Mouse (Mus musculus) urinary bladder, postnatal 14 days (tissue): ENCODE results near the gene Sh2d6.
"Not testable (repeated sequence)": the region's sequence is repeated elsewhere in the genome, so short reads cannot be mapped to it uniquely, and the experiment has no call there.

Experiments
- DNase-seq: peaks from one replicate; pipeline ENCODE4 v3.0.0; 2021; ENCODE audit warnings: low spot score

Sh2d6 gene

GRCm38 (mm10) chr6:72503309-72503708 is 18.2 kb downstream of the Sh2d6 start:
- no peak for DNase-seq

- DNase-seq, result no peak
Measured at GRCm38 (mm10) chr6:72498950-72499349, 22.6 kb downstream of the Sh2d6 start.

DNA sequence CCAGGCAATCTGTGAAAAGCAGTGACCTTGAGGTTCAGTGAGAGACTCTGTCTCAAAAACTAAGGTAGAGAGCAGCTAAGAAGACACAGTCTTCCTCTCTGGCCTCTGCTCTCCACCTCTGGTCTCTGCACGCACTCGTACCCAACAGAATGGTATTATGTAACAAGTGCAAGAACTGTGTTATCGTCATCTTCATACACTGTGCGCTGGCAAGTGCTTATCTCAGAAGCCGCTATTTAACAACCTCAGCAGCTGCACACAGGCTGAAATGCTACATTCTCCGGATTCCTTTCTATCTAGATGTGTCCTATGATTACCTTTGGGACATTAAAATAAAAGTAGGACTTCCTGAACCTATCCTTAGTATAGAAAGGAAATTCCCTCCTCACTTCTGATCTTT is 28.6 kb downstream of the Sh2d6 start:
- DNase-seq, result peak; percentile 61

GRCm38 (mm10) chr6:72491151-72491550 is 30.4 kb downstream of the Sh2d6 start:
- DNase-seq, result no peak

- DNase-seq, result no peak
Measured at GRCm38 (mm10) chr6:72489534-72489933, 32.0 kb downstream of the Sh2d6 start.

DNA sequence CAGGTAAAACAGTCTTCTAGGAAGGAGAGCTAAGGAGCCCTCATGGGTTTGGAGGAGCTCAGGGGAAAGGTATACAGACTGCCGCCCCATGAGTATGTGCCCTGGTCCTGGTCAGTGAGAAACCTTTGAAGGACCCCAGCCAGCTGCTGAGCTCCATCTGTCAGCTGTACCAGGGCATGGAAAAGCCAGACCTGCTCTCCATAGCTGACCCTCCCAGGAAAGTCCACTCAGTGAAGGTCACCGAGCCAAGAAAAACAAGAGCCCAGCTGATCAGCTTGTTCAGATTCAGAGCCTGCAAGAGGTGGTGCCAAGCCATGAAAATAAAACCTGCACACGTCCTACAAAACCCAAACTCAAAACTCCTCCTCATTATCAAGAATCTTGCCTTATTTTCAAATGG is 32.7 kb downstream of the Sh2d6 start:
- DNase-seq, result no peak

DNA sequence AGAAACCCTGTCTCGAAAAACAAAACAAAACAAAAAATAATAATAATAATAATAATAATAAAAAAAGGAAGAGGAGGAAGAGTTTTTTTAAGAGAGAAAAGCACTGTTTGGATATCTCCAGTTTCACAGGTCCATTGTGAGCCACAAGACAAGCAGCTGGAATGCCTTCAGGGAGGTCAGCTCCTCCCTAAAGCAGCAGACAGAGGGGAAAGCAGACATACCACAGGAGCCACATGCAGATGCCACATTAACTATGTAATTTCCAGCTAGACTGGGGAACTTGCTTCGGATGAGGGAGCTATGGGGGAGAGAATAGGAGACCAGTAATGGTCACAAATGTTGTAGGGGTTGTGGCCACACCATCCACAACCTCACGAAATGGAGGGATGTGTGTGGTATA is 34.2 kb downstream of the Sh2d6 start:
- no peak for DNase-seq

DNA sequence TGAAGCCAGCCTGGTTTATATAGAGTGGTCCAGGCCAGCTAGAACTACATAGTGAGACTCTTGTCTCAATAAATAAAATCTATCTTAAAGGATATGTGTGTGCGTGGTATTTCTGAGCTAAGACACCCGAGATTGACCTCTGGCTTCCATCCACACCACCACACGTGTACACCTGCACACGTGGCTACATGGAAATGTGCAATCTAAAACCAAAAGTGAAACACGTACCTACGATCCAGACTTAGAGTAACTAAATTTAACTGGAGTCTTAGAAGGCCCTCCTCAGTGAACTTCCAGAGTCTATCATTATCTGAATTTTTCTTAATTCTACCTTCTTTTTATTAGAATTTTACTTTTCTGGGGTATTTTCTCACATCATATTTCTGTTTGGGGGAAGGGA is 35.2 kb downstream of the Sh2d6 start:
- DNase-seq, result no peak

DNA sequence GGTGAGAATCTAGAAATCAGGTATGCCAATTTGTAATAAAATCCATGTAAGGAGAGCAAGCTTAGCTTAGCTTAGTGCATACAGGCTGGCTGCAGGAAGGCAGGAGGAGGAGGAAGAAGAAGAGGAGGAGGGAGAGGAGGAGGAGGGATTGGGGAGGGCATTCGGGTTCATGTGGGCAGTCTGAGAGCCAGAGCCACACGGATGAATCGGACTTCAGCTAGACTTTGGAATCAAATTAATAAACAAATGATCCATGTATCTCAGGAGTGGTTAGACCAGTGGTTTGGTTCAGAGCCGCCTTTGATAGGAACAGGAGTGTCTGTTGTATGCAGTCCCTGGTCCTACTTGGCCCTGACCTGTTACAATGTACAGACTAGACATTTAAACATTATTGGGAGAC is 36.6 kb downstream of the Sh2d6 start:
- DNase-seq, result no peak

- no peak for DNase-seq
Measured at GRCm38 (mm10) chr6:72482156-72482555, 39.4 kb downstream of the Sh2d6 start.

DNA sequence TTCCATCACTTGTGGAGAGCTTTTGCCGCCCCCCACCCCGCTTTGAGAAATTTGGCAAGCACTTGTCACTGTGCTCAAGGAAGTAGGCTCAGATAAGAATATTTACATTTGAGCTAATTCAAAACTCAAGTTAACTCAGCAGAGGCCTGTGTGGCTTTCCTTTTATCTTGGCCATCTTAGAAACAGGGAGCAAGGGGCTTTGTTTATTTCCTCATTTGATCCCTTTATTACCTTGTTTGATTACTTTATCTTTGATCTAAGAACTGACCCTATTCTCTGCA is 41.1 kb downstream of the Sh2d6 start:
- no peak for DNase-seq

- DNase-seq, result no peak
Measured at GRCm38 (mm10) chr6:72479645-72480421, 41.7 kb downstream of the Sh2d6 start.

GRCm38 (mm10) chr6:72478691-72479090 is 42.8 kb downstream of the Sh2d6 start:
- DNase-seq, result not testable (repeated sequence)

- DNase-seq, result no peak
Measured at GRCm38 (mm10) chr6:72477621-72478020, 43.9 kb downstream of the Sh2d6 start.

DNA sequence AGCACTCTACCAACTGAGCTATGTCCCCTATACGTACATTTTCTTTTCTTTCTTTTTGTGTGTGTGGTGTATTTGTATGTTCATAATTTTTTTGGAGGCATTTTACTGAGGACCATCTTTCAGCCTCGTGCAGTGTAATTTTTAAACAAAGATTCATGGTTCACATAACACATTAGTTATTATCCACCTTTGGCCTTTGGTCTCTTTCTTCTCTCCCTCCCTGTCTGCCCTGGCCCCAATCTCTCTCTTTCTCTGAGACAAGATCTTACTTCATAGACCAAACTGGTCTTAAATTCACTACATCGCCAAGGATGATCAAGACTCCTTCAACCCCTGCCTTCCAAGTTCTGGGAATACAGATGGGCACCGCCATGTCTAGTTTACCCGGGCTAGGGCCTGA is 44.7 kb downstream of the Sh2d6 start:
- no peak for DNase-seq

- no peak for DNase-seq
Measured at GRCm38 (mm10) chr6:72475221-72475985, 46.1 kb downstream of the Sh2d6 start.

DNA sequence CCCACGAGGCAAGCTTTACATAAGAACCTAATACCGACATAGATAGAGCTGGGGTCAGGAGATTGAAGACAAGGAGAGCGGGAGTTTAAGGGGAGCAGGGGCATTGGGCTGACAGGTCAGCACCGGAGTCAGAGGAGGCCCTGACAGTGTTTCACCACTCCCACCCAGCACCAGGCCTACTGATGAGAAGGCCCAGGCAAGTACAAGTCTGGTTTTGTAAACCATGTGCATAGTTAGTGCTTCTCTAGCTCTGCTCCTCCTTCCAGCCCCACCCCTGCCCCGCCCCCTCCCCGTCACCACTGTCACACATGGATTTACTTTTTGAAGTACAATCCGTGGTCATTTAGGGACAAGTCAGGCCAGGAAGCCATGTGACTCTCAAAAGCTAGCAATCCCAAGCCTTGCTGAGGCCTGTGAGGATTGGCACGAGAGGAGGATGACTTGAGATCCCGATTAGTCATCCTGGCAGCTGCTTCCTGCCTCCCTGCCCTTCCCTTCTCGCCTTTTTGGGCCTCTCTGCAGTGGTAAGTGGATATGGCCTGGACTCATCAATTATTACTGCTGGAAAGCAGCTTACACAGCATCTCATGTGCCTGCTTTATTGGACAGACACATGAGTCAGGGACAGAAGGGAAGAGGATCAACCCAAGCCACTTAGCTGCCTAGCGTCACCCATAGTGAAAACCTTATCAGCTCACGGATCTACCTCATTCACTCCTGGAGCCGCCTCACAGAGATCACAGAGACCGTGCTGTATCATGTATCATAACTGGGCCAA is 48.1 kb downstream of the Sh2d6 start:
- DNase-seq, result peak; percentile 72

- no peak for DNase-seq
Measured at GRCm38 (mm10) chr6:72466171-72466570, 55.3 kb downstream of the Sh2d6 start.

DNA sequence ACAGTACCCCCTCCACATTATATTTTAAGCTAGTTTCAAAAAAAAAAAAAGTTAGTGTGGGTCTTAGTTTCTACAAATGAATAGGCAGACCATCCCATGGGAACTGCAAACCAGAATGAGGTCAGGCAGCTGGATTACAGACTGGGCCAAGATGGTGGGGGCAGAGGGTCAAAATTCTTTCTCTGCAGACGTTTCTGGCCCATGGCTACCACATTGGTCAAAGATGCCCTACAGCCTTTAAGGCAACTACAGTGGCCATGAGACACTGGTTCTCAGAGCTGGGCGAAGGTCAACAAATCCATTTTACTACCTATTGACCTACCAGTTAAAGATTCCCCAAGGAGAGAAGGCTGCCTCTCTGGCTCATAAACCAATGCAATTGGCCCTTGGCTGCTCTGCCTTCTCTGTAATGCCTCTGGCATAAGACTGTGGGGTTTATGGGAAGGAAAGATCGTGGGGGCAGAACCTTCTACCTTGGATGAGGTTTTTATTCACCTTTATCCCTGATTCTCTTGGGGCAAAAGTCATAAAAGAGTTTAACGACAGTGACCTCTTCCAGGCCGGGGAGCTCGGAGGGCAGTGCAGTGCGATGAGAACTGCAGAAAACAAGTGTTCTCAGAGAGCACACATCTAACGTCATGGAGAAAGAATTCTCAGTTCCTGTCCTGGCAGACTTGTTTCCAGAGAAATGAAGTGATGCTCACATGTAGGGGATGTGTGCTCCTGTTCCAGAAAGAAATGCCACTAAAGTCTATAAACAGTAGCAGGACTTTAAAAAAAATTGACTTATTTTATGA is 55.9 kb downstream of the Sh2d6 start:
- no peak for DNase-seq
